Mouse (Mus musculus) cerebellum, adult 2 months (tissue): ENCODE measurements around the gene Lhfpl4. TPM values are rescaled to one million over a fixed set of nuclear protein-coding genes. Genes with fewer than 3 reads are reported as not detected.

Source experiments
- DNase-seq, 2 experiments: peaks; one replicate each; pipeline ENCODE4 v3.0.0; 2021
- H3K27ac ChIP-seq: fragments of 200-500 bp; 2 replicates; pipeline ENCODE4 v1.5.1; 2012; ENCODE audit warnings: low read length, control low read depth, inconsistent platforms; ENCODE audit not compliant: insufficient read depth
- H3K27me3 ChIP-seq: fragments of 200-500 bp; 2 replicates; pipeline ENCODE4 v1.6.1; 2012; ENCODE audit warnings: inconsistent platforms, mild to moderate bottlenecking, low read length, moderate library complexity; ENCODE audit not compliant: control insufficient read depth, insufficient read depth
- H3K4me1 ChIP-seq: fragments of 200-500 bp; 2 replicates; pipeline ENCODE4 v1.6.1; 2011; ENCODE audit warnings: low read length; ENCODE audit not compliant: control insufficient read depth, insufficient read depth
- H3K4me3 ChIP-seq: fragments of 200-500 bp; replicated peaks from 2 replicates; pipeline ENCODE3; 2011; ENCODE audit warnings: mild to moderate bottlenecking, low read depth, low read length, control low read depth; ENCODE audit not compliant: insufficient read depth
- CTCF ChIP-seq: fragments of 200-500 bp; IDR thresholded peaks from 2 replicates; pipeline ENCODE4 v1.5.1; 2011; ENCODE audit warnings: low read depth, mild to moderate bottlenecking, control low read depth, low read length, moderate library complexity, borderline replicate concordance; ENCODE audit not compliant: insufficient read depth
- POLR2A ChIP-seq: fragments of 200-500 bp; IDR thresholded peaks from 2 replicates; pipeline ENCODE4 v1.6.1; 2011; ENCODE audit warnings: low read length, control low read depth, borderline replicate concordance; ENCODE audit not compliant: insufficient read depth
- WGBS: fragments of 180-500 bp; shearing (Covaris S2); methylation state at CpG from one replicate; pipeline ENCODE4 v1.1.7; 2018; 5-methylcytosine and 5-hydroxymethylcytosine counted together
- polyA plus RNA-seq: library from polyadenylated mRNA; depleted of rRNA; stranded (reverse); fragments of >200 nt; gene quantifications from 2 replicates; pipeline ENCODE4 v1.2.3, GENCODE M21; 2012

Lhfpl4 gene
- polyA plus RNA-seq, 1 experiment = 57.5 TPM

DNA sequence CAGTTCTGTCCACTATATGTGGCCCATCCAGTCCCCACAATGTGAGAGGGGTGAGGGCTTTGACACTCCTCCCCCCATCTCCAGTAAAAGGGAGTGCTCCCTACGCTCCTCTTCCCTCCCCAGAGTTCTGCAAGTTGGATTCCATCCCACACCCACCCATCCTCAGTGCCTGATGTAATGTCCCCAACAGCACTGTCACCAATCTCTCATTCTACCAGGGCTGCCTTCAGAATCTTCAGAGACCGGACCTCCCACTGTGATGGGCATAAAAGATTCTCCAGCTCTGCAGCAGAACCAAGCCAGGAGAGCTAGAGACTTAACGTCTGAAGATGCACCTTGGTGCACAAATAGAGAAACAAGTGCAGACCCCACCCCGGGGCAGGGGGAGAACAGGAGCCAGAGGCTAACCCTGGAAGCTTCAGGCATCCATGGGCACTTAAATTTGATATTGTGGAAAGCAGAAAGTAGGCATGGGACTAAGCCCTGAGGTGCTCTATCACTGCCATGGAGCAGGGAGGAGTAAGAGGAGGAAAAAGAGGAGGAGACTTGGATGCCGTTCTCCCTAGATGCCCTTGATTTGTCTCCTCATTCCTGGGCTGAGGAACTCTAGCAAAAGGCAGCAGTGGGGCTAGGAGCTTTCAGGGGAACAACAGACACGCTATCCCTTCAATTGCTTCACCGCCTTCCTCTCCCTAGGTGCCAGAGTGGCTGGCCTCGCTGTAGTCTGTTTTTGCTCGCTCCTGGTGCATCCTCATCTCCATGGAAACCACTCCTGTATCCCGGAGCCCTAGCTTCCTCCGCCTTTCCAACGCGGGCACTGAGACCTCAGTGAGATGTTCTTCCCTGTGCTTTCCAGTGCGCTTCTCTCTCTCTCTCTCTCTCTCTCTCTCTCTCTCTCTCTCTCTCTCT, 16.6 kb downstream of the Lhfpl4 start:
- 16% methylated on average over 14 of the region's 14 CpGs for WGBS
- no peak overlapping the region for H3K27ac ChIP-seq
- H3K27me3 ChIP-seq = no peaks in the 10 kb centered on the region
- DNase-seq = peak; percentile 35 to 46
- TF ChIP-seq CTCF = no peak
- TF ChIP-seq POLR2A = no peak
- H3K4me1 ChIP-seq = peaks cover 5% of the 10 kb centered on the region
- H3K4me3 ChIP-seq = no peak overlapping the region

DNA sequence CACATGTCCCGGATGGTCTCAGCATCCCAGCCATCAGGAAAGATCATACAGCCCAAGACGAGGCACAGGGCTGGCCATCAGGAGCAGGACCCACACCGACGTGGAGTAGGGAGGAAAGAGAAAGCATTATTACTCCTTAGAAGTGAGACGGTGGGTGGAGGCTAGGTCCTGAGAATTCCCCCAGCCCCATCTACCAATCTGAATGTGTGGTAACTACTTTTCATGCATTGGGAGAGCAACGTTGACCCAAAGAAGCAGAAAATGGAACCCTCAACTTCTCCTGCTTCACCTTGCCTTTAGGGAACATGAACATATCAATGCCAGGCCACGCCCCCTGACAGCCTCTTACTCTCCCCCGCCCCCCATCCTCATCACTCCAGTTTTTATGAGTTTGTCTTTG, 18.6 kb downstream of the Lhfpl4 start:
- DNase-seq = no peak
- Histone ChIP-seq H3K4me1 (peaks cover 5% of the 10 kb centered on the region), H3K27ac (no peak overlapping the region), H3K4me3 (no peak overlapping the region), H3K27me3 (no peaks in the 10 kb centered on the region)
- TF ChIP-seq CTCF (no peak), POLR2A (no peak)
- WGBS = 76% methylated on average over 8 of the region's 8 CpGs

DNA sequence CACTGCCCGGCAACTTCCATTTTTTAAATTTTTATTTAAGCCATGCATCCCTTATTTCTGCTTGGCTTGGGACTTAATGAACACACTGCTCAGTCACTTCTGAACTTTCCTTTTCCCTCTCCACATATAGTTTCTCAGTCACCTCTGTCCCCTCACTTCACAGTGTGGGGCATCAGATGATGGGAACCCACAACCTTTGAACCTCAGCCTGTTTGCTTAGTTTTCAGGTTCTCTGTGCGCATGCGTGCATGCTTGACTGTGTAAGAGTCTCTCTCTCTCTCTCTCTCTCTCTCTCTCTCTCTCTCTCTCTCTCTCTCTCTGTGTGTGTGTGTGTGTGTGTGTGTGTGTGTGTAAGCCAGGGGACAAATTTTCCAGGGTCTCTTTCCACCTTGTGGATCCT, 19.7 kb downstream of the Lhfpl4 start:
- 95% methylated on average over 3 of the region's 3 CpGs for WGBS
- no peak for TF ChIP-seq CTCF
- no peak for DNase-seq
- H3K27me3 ChIP-seq = no peaks in the 10 kb centered on the region
- H3K4me1 ChIP-seq = peaks cover 8% of the 10 kb centered on the region
- H3K27ac ChIP-seq = no peak overlapping the region
- no peak overlapping the region for H3K4me3 ChIP-seq

DNA sequence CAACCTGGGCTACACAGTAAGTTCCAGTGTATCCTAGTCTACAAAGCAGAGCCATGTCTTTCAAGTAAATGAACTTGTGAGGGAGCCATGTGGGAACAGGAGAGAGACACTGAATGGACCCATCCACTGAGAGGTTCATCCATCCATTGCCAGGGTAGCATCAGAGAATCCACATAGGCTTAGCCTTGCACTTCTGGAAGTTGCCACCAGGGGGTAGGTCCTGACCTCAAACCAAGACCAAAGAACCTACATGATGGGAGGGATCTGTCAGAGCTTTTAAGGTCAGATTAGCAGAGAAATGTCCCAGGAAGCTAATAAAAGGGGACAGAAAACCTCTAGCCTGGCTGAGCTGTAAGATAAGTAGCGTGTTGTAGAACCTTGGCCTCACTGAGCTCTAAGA, 22.6 kb downstream of the Lhfpl4 start:
- DNase-seq = peak; percentile 45 to 59
- Histone ChIP-seq H3K27me3 (no peaks in the 10 kb centered on the region), H3K27ac (no peak overlapping the region), H3K4me1 (peaks cover 5% of the 10 kb centered on the region), H3K4me3 (no peak overlapping the region)
- peak; percentile 70; the same call in 1 of the 2 replicates for TF ChIP-seq CTCF
- TF ChIP-seq POLR2A = no peak
- 80% methylated on average over 1 of the region's 1 CpGs for WGBS

DNA sequence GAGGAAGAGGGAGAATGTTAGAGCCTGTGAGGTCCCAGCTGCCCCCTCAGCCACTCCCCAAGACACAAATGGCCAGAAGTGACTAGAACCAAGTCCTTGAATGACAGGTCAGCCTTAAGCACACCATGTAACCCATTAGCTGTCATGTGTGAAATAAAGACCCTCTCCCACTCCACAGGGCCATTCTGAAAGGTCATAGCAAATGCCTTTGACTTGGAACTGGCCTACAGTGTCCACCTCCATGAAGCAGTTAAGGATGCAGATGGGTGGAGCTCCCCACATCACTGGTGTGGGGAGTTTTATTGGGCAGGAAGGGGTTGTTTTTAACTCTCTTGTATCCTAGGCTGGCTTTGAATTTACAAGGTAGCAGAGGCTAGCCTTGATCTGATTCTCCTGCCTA, 23.2 kb downstream of the Lhfpl4 start:
- DNase-seq = no peak
- Histone ChIP-seq H3K4me1 (peaks cover 8% of the 10 kb centered on the region), H3K27ac (no peak overlapping the region), H3K27me3 (no peaks in the 10 kb centered on the region), H3K4me3 (no peak overlapping the region)
- TF ChIP-seq POLR2A (no peak), CTCF (no peak)

DNA sequence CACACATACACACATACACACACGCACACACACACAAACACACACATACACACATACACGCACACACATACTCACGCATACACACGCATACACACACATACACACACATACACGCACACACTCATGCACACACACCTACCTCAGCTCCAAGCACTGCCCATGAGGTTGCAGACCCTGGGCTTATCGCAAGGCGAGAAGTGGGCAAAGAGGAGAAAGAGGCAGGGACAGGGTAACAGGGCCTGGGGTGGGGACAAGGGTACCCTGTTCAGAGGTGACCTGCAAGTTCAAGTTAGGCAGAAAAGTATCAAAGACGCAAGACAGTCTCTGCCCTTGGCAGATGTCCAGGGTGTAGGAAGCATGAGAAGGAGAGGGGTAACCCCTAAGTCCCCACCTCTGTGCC, 24.5 kb downstream of the Lhfpl4 start:
- Histone ChIP-seq H3K27me3 (no peaks in the 10 kb centered on the region), H3K27ac (no peak overlapping the region), H3K4me3 (no peak overlapping the region), H3K4me1 (peaks cover 14% of the 10 kb centered on the region)
- TF ChIP-seq POLR2A (no peak), CTCF (no peak)
- DNase-seq = no peak
- 93% methylated on average over 8 of the region's 8 CpGs for WGBS

DNA sequence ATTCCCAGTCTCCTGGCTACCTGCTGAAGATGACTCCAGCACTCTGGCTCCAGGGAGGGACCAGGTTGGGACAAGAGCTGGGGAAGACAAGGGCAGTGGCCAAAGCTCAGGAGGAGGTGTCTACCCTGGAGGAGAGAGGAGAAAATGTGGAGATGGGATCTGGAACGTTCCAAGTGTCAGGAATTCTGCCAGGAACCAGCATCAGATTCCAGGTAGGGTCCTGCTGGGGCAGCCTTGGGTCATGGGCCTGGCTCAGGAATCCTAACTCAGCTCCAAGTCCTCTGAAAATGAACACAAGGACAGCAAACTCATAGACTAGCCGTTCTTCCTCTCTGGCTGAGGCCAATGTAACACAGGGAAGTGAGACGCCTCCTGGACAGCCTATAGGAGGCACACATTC, 25.3 kb downstream of the Lhfpl4 start:
- no peak overlapping the region for H3K4me3 ChIP-seq
- H3K27me3 ChIP-seq = no peaks in the 10 kb centered on the region
- WGBS = 26% methylated on average over 3 of the region's 3 CpGs
- H3K4me1 ChIP-seq = peaks cover 14% of the 10 kb centered on the region
- H3K27ac ChIP-seq = no peak overlapping the region
- TF ChIP-seq POLR2A (no peak), CTCF (no peak)
- no peak for DNase-seq

DNA sequence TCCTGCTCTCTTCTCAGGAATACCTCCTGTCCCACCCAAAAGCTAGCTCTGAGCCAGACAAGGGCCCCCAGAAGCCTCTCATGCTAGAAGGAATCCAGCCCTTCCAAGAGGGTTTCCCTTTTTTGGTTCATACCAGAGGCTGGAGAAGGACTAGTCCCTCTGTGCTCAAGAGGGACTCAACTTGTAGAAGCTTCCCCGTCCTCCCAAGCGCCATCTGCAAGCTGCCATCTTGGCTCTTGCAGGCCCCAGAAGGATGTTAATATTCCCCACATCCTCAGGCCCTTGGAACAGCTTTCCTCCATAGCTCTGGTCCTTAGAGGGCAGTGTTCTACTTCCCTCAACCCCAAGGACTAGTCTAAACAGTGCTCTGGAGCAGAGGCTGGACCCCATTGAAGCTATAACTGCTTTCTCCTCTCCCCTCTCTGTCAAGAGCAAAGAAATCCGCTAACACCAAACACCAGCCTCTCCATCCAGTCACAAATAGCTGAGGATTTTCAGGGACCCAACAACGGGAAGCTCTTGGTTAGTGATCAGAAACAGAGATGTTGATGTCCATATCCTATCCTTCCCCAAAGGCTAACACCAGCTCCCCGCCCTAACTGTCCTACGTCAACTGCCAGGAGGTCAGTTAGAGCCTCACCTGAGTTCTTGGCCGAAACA, 26.7 kb downstream of the Lhfpl4 start:
- peaks cover 14% of the 10 kb centered on the region for H3K4me1 ChIP-seq
- H3K4me3 ChIP-seq = no peak overlapping the region
- no peak for DNase-seq
- no peaks in the 10 kb centered on the region for H3K27me3 ChIP-seq
- no peak overlapping the region for H3K27ac ChIP-seq
- 90% methylated on average over 7 of the region's 7 CpGs for WGBS
- TF ChIP-seq CTCF (no peak), POLR2A (no peak)
